Mouse (Mus musculus): ENCODE data around the gene Rps6ka5. TPM values are rescaled to one million over a fixed set of nuclear protein-coding genes. Genes with fewer than 3 reads are reported as not detected.

Gene Rps6ka5
- polyA plus RNA-seq, 1 experiment from 2014 or later: 4.5 TPM

DNA sequence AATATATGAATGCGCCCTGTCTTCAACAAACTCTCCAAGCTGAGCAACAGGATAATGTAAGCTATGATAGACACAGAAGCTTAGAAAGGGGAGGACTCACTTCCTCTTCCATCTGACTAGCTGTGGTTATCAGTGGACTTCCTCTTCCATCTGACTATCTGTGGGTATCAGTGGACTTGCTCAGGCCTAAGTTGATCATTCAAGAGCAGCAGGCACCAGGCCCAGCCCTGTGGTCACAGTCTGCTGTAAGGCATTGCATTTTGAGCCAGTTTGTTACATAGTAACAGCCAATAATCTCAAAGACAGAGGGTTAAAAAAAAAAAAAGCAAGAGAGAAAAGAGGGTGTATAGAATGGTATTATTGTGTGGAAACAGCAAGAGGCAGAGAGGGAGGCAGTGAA, 221.3 kb downstream of the Rps6ka5 start:
- 0 out of 2 replicates have a peak, but pooled peaks cover 2% of the 10 kb centered on the region for H3K36me3 ChIP-seq (ENCODE audit: insufficient read depth)
- no peaks in the 10 kb centered on the region for H3K9me3 ChIP-seq (ENCODE audit: low read depth, low read length)
- H3K27me3 ChIP-seq (ENCODE audit: insufficient read depth, low read length): no peaks in the 10 kb centered on the region
- no peak for DNase-seq
- no peak for ATAC-seq (ENCODE audit: insufficient read depth)
- no peak overlapping the region for H3K4me2 ChIP-seq
- 89% methylated on average over 1 of the region's 1 CpGs for WGBS
- no peak overlapping the region for H3K27ac ChIP-seq (ENCODE audit: low read depth)
- H3K4me1 ChIP-seq (ENCODE audit: insufficient read depth): no peaks in the 10 kb centered on the region
- H3K9ac ChIP-seq: no peak overlapping the region
- H3K4me3 ChIP-seq (ENCODE audit: low read depth, low read length): no peak overlapping the region
- no peak for TF ChIP-seq CTCF (IDR thresholded peaks at IDR 0.05; ENCODE audit: low read depth)

DNA sequence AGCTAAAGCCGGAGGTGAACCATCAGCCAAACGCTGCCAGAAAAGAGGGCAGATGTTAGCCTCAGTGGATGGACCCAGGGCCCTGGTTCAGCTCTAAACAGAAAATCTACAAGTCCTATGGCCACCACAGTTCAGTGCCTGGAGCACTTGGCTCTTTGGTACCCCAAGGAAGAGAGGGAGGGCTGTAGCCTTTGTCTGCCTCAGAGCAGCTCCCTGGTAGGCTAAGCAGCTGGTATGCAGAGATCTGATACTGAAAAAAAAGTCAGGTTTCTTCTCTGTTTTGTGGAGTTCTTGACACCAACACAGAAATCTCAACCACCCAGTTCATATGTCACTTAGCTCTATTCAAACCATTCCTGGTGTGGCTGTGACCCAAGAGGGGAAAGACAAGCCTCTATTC, 222.2 kb downstream of the Rps6ka5 start:
- H3K4me3 ChIP-seq (ENCODE audit: low read depth, low read length): no peak overlapping the region
- H3K27me3 ChIP-seq (ENCODE audit: insufficient read depth, low read length): no peaks in the 10 kb centered on the region
- ATAC-seq (ENCODE audit: insufficient read depth): no peak
- peaks cover 7% of the 10 kb centered on the region; the same call in 1 of the 2 replicates for H3K36me3 ChIP-seq (ENCODE audit: insufficient read depth)
- H3K27ac ChIP-seq (ENCODE audit: low read depth): no peak overlapping the region
- WGBS: 84% methylated on average over 2 of the region's 2 CpGs
- H3K4me2 ChIP-seq: no peak overlapping the region
- DNase-seq: no peak
- no peak for TF ChIP-seq CTCF (IDR thresholded peaks at IDR 0.05; ENCODE audit: low read depth)
- H3K9me3 ChIP-seq (ENCODE audit: low read depth, low read length): no peaks in the 10 kb centered on the region
- H3K9ac ChIP-seq: no peak overlapping the region
- H3K4me1 ChIP-seq (ENCODE audit: insufficient read depth): no peaks in the 10 kb centered on the region

- ATAC-seq (ENCODE audit: insufficient read depth) (no peak), DNase-seq (no peak)
- 83% methylated on average over 4 of the region's 4 CpGs for WGBS
- Histone ChIP-seq H3K4me3 (ENCODE audit: low read depth, low read length) (no peak overlapping the region), H3K9ac (no peak overlapping the region), H3K4me2 (no peak overlapping the region), H3K9me3 (ENCODE audit: low read depth, low read length) (no peaks in the 10 kb centered on the region), H3K27me3 (ENCODE audit: insufficient read depth, low read length) (no peaks in the 10 kb centered on the region), H3K4me1 (ENCODE audit: insufficient read depth) (no peaks in the 10 kb centered on the region), H3K27ac (ENCODE audit: low read depth) (no peak overlapping the region), H3K36me3 (ENCODE audit: insufficient read depth) (peaks cover 16% of the 10 kb centered on the region)
- no peak for TF ChIP-seq CTCF (IDR thresholded peaks at IDR 0.05; ENCODE audit: low read depth)
These were observed 223.1 kb downstream of the Rps6ka5 start for GRCm38 (mm10) chr12:100503659-100504058.

DNA sequence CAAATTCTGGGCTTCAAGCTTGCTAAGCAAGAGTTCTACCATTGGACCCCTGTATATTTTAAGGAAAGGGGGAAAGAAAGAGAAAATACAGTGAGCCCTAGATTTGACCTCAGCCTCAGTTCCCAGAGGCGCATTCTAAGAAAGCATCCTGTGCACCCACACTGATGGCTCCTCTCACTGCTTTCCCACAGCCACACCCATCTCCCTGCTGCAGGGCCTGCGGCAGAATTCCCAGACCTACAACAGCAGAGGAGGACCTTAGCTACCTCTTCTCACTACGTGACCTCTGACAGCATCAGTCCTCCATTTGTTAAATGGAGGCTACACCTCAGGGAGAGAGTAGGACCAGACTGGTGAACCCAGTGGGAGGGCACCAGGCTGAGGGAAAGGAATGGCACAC, 224.2 kb downstream of the Rps6ka5 start:
- H3K4me1 ChIP-seq (ENCODE audit: insufficient read depth): no peaks in the 10 kb centered on the region

GRCm38 (mm10) chr12:100501261-100501660, 225.5 kb downstream of the Rps6ka5 start:
- H3K27ac ChIP-seq (ENCODE audit: low read depth): no peak overlapping the region
- 63% methylated on average over 4 of the region's 4 CpGs for WGBS

More for the DNA sequence above, 224.2 kb downstream of the Rps6ka5 start:
- 74% methylated on average over 3 of the region's 3 CpGs for WGBS
- no peak overlapping the region for H3K27ac ChIP-seq (ENCODE audit: low read depth)
- H3K9ac ChIP-seq: no peak overlapping the region
- no peaks in the 10 kb centered on the region for H3K9me3 ChIP-seq (ENCODE audit: low read depth, low read length)
- H3K4me3 ChIP-seq (ENCODE audit: low read depth, low read length): no peak overlapping the region
- ATAC-seq (ENCODE audit: insufficient read depth) (no peak), DNase-seq (no peak)
- no peaks in the 10 kb centered on the region for H3K27me3 ChIP-seq (ENCODE audit: insufficient read depth, low read length)
- TF ChIP-seq CTCF (IDR thresholded peaks at IDR 0.05; ENCODE audit: low read depth): no peak
- H3K36me3 ChIP-seq (ENCODE audit: insufficient read depth): peaks cover 24% of the 10 kb centered on the region
- H3K4me2 ChIP-seq: no peak overlapping the region

DNA sequence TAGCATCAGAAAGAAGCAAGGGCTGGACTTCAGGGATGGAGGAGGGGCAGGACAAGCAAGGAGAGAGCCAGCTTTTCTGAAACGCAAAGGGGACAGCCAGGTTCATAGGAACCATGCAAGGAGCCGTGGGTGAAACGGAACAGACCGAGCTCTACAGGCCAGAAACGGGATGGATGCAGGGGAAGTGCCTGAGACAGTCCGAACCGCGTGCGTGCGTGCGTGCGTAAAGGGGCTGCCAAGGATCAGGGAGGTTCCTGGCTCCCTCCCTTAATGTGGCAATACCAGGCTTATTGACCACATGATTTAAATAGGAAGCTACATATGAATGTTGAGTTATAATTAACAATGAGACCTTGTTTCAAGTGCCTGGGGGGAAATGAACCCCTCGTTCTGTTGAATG, 227.3 kb downstream of the Rps6ka5 start:
- Histone ChIP-seq H3K4me3 (ENCODE audit: low read depth, low read length) (no peak overlapping the region), H3K4me2 (no peak overlapping the region), H3K4me1 (ENCODE audit: insufficient read depth) (no peaks in the 10 kb centered on the region), H3K9ac (no peak overlapping the region), H3K9me3 (ENCODE audit: low read depth, low read length) (no peaks in the 10 kb centered on the region), H3K36me3 (ENCODE audit: insufficient read depth) (peaks cover 44% of the 10 kb centered on the region), H3K27me3 (ENCODE audit: insufficient read depth, low read length) (no peaks in the 10 kb centered on the region), H3K27ac (ENCODE audit: low read depth) (no peak overlapping the region)
- ATAC-seq (ENCODE audit: insufficient read depth) (no peak), DNase-seq (no peak)
- no peak for TF ChIP-seq CTCF (IDR thresholded peaks at IDR 0.05; ENCODE audit: low read depth)
- 89% methylated on average over 13 of the region's 13 CpGs for WGBS

More at GRCm38 (mm10) chr12:100501261-100501660, 225.5 kb downstream of the Rps6ka5 start:
- H3K9me3 ChIP-seq (ENCODE audit: low read depth, low read length): no peaks in the 10 kb centered on the region
- no peak overlapping the region for H3K9ac ChIP-seq
- no peak for ATAC-seq (ENCODE audit: insufficient read depth)
- peaks cover 37% of the 10 kb centered on the region for H3K36me3 ChIP-seq (ENCODE audit: insufficient read depth)
- TF ChIP-seq CTCF (IDR thresholded peaks at IDR 0.05; ENCODE audit: low read depth): no peak
- no peak overlapping the region for H3K4me3 ChIP-seq (ENCODE audit: low read depth, low read length)
- H3K4me2 ChIP-seq: no peak overlapping the region
- peak; percentile 15 for DNase-seq
- H3K27me3 ChIP-seq (ENCODE audit: insufficient read depth, low read length): no peaks in the 10 kb centered on the region
- H3K4me1 ChIP-seq (ENCODE audit: insufficient read depth): no peaks in the 10 kb centered on the region

Other genes starting within 250 kb of the Rps6ka5 start
- 6.3 and 8.1 TPM in 2 replicates for gene Ttc7b, start 206.2 kb downstream of the Rps6ka5 start, polyA plus RNA-seq (2014; fragmentation: Nextera tagmentation; extraction: Ambion mirVana)
- gene Dglucy, start 52.1 kb upstream of the Rps6ka5 start, polyA plus RNA-seq (2014; fragmentation: Nextera tagmentation; extraction: Ambion mirVana): 3.8 and 4.4 TPM in 2 replicates
- gene Gpr68, start 181.2 kb upstream of the Rps6ka5 start, polyA plus RNA-seq (2014; fragmentation: Nextera tagmentation; extraction: Ambion mirVana): 0.20 and 0.32 TPM in 2 replicates

Data from lung, embryonic 14.5 days (tissue).